In the genomic region with DNA sequence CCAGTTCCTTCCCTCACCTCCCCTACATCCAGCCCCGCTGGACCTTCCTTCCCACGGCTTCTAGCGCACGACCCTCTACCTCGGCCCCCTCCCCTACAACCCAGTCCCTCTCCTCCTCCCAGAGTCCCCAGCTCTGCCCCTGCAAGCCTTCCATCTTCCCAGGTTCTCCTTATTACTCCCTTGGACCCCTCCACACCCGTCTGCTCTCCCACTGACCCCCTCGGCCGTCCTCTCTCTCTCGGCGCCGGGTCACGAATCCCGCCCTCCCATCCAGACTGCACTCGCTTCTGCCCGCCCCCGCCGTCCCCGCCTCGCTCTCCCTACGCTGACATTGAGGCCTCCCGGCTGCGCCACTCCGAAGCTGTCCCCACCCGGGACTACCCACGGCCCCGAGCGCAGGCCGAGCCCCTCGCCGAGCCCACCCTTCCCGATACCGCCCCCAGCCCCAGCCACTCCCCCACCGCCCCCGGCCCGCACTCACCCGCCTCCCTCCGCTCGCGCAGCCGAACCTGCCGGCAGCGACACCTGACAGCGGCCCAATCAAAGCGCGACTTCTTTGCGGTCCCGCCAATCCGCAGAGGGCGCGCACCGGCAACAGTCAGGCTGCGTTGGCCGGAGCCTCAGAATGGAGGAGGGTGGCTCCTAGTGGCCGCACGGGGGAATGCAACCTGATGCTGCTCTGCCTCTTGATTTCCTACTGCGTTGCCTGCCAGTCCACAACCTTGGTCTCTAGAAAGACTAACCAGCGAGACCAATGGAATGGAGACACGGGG, we compare ENCODE assay signal across 8 mouse cellular contexts. TPM values are rescaled to one million over a fixed set of nuclear protein-coding genes. Genes with fewer than 3 reads are reported as not detected.
A peak's percentile ranks its signal among the peaks of the same experiment; 100 is the strongest.
DNase-seq lines count a peak whose midpoint lies in the region; ATAC-seq and TF ChIP-seq lines count a peak whose summit lies in the region.

A gene (minus strand): TSS at position 577 of the 773 bp plus-strand sequence.

- peak within 1 kb of the TSS; percentile 60 for H3K4me2 ChIP-seq in hindbrain, embryonic 13.5 days

- peak within 1 kb of the TSS; percentile 71 for H3K4me3 ChIP-seq in hindbrain, embryonic 13.5 days

- peaks cover 27% of the 10 kb centered on the region for H3K27me3 ChIP-seq in Patski
- H3K27me3 ChIP-seq in hindbrain, embryonic 13.5 days: peaks cover 39% of the 10 kb centered on the region

- in situ Hi-C loops in Patski (cut with MboI; ENCODE audit: low pct_unique_long_range_greater_than_20kb): no loop called here

- WGBS in hindbrain, embryonic 13.5 days: 1% methylated on average over 58 of the region's 58 CpGs

- no peaks in the 10 kb centered on the region for H3K9me3 ChIP-seq in hindbrain, embryonic 13.5 days

- H3K9ac ChIP-seq in hindbrain, embryonic 13.5 days: peak within 1 kb of the TSS; percentile 85

- POLR2A ChIA-PET in Patski (lab: Charles Lee): no interaction called here

- H3K27ac ChIP-seq in hindbrain, embryonic 13.5 days: peak within 1 kb of the TSS; percentile 91

- CTCF ChIA-PET in Patski (lab: Charles Lee): interaction anchor here (0.7 to 1.3 kb wide), 2 partner anchors 10 to 18 kb away, joined by 3 to 4 read pairs; no protein-coding TSS in a partner anchor

- H3K4me1 ChIP-seq in hindbrain, embryonic 13.5 days (replicated peaks): peaks cover 30% of the 10 kb centered on the region

- H3K36me3 ChIP-seq in hindbrain, embryonic 13.5 days: 0 out of 2 replicates have a peak, but pooled peaks cover 3% of the 10 kb centered on the region

- peak; percentile 97 for TF ChIP-seq CTCF in Patski (IDR thresholded peaks at IDR 0.05)

- DNase-seq in Patski (ENCODE audit: low read depth, low spot score): peak; percentile 64
- peak; percentile 99 for DNase-seq in cerebellum, postnatal 14 days
- DNase-seq in frontal cortex, postnatal 14 days (ENCODE audit: low spot score in 2 of 2): peak; percentile 95 to 98
- peak; percentile 94 to 97 for DNase-seq in layer of hippocampus, postnatal 25 days (ENCODE audit: extremely low spot score in 1 of 2, low spot score in 1 of 2)
- DNase-seq in lung, postnatal 25 days (ENCODE audit: low spot score): peak; percentile 97
- DNase-seq in retina, embryonic 14.5 days (ENCODE audit: low spot score): peak; percentile 98
- DNase-seq in thymus, postnatal 4 days: peak; percentile 97

- ATAC-seq in Patski: peak; percentile 94
- peak; percentile 97 for ATAC-seq in hindbrain, embryonic 13.5 days (ENCODE audit: low FRiP score)

RNA-seq across cellular contexts. Expression of the gene that starts here (rescaled TPM):
- 48.5 TPM for polyA plus RNA-seq in Patski (2021)
- polyA plus RNA-seq in hindbrain, embryonic 13.5 days (2015; fragmentation: Nextera tagmentation; extraction: Ambion mirVana): 18.6 and 19.3 TPM in 2 replicates
- 100 to 1,000 TPM in 1 of 2 experiments, 10 to 100 TPM in 1; 85.1 to 111 TPM for total RNA-seq in layer of hippocampus, postnatal 25 days (2021)

Comparison
In these comparisons a context has a peak if more than half of its experiments do, and no peak if none do; other contexts are left out.
1. Peak in every context shown above with its lines: DNase-seq, ATAC-seq, H3K4me3 ChIP-seq and H3K27ac ChIP-seq.